Mouse (Mus musculus) hindbrain, embryonic 12.5 days (tissue): ENCODE data around the gene Dnm2. TPM values are rescaled to one million over a fixed set of nuclear protein-coding genes. Genes with fewer than 3 reads are reported as not detected.

Experiments used
- ATAC-seq: fragments of 200-750 bp; cut with Nextera tagmentation; 2 replicates; pipeline ENCODE4 v1.8.0; 2017; ENCODE audit warnings: moderate TSS enrichment; ENCODE audit not compliant: low FRiP score
- H3K27ac ChIP-seq: fragments of 300-500 bp; sonication (generic); 2 replicates; pipeline ENCODE4 v1.5.1; 2016; ENCODE audit warnings: mild to moderate bottlenecking
- H3K27me3 ChIP-seq: fragments of 300-500 bp; sonication (generic); 2 replicates; pipeline ENCODE4 v1.6.1; 2016; ENCODE audit warnings: mild to moderate bottlenecking
- H3K36me3 ChIP-seq: fragments of 300-500 bp; sonication (generic); 2 replicates; pipeline ENCODE4 v1.6.1; 2016; ENCODE audit warnings: mild to moderate bottlenecking
- H3K4me1 ChIP-seq: fragments of 300-500 bp; sonication (generic); 2 replicates; pipeline ENCODE4 v1.6.1; 2016
- H3K4me2 ChIP-seq: fragments of 300-500 bp; sonication (generic); replicated peaks from 2 replicates; pipeline ENCODE4 v1.6.1; 2016; ENCODE audit warnings: mild to moderate bottlenecking
- H3K4me3 ChIP-seq: fragments of 300-500 bp; sonication (generic); 2 replicates; pipeline ENCODE4 v1.5.1; 2016; ENCODE audit warnings: mild to moderate bottlenecking
- H3K9ac ChIP-seq: fragments of 300-500 bp; sonication (generic); 2 replicates; pipeline ENCODE4 v1.6.1; 2016; ENCODE audit warnings: mild to moderate bottlenecking, moderate library complexity
- H3K9me3 ChIP-seq: fragments of 300-500 bp; sonication (generic); replicated peaks from 2 replicates; pipeline ENCODE4 v1.6.1; 2016; ENCODE audit warnings: mild to moderate bottlenecking
- WGBS: fragments of 180-500 bp; shearing (Covaris S2); methylation state at CpG from one replicate; pipeline ENCODE4 v1.1.7; 2016; 5-methylcytosine and 5-hydroxymethylcytosine counted together
- polyA plus RNA-seq: library from polyadenylated mRNA; unstranded; fragments of >200 nt; fragmentation: Nextera tagmentation; extraction: Ambion mirVana; gene quantifications from 2 replicates; pipeline ENCODE4 v1.2.1, GENCODE M21; 2016

The Dnm2 gene
- polyA plus RNA-seq, 1 experiment from 2014 or later: 83.9 TPM

DNA sequence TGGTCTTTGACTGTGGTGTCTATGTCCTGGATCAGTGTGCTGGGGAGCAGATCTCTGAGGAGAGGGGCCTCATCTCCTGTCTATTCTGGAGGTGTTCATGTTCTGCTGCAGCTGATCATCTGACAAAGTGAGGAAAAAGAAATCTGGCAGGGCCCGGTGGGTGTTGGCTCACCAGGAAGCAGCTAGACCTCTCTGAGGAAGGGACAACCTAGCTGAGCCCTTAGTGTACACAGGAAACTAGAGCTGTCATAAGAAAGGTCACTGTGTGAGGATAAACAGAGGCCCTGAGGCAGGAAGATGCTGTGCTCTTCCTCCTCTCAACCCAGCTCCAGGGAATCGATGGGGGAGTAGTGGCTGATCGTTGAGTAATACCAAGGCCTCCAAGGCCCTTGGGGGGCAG, 25.6 kb downstream of the Dnm2 start:
- 86% methylated on average over 3 of the region's 3 CpGs for WGBS
- no peak overlapping the region for H3K4me3 ChIP-seq
- H3K27ac ChIP-seq: no peak overlapping the region
- 0 out of 2 replicates have a peak, but pooled peaks cover 6% of the 10 kb centered on the region for H3K36me3 ChIP-seq
- H3K4me1 ChIP-seq: no peaks in the 10 kb centered on the region; the same call in 1 of the 2 replicates
- no peak for ATAC-seq
- H3K9ac ChIP-seq: no peak overlapping the region
- no peaks in the 10 kb centered on the region for H3K27me3 ChIP-seq
- H3K9me3 ChIP-seq: no peaks in the 10 kb centered on the region
- H3K4me2 ChIP-seq: no peak overlapping the region

DNA sequence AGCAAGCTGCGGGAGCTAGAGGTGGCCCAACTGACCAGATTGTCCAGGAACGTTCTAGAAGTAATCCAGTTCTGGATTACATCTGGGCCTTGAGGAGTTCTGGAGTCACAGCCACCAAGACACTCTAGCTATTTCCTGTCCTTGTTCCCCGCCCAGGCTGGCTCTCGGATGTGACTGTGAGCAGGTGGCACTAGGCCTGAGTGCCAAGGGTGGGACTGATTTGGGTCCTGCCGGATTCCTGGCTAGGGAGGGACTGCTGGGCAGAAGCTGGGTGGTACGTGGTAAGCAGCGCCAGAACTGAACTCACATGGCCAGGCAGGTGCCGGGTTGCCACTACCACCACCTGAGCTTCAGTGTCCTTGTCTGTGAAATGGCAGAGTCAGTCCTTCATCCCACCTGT, 26.7 kb downstream of the Dnm2 start:
- no peak overlapping the region for H3K4me2 ChIP-seq
- no peak overlapping the region for H3K4me3 ChIP-seq
- no peak overlapping the region for H3K9ac ChIP-seq
- H3K27ac ChIP-seq: no peak overlapping the region
- no peaks in the 10 kb centered on the region for H3K9me3 ChIP-seq
- no peaks in the 10 kb centered on the region; the same call in 1 of the 2 replicates for H3K4me1 ChIP-seq
- 0 out of 2 replicates have a peak, but pooled peaks cover 4% of the 10 kb centered on the region for H3K36me3 ChIP-seq
- H3K27me3 ChIP-seq: no peaks in the 10 kb centered on the region
- ATAC-seq: no peak
- WGBS: 92% methylated on average over 8 of the region's 8 CpGs

DNA sequence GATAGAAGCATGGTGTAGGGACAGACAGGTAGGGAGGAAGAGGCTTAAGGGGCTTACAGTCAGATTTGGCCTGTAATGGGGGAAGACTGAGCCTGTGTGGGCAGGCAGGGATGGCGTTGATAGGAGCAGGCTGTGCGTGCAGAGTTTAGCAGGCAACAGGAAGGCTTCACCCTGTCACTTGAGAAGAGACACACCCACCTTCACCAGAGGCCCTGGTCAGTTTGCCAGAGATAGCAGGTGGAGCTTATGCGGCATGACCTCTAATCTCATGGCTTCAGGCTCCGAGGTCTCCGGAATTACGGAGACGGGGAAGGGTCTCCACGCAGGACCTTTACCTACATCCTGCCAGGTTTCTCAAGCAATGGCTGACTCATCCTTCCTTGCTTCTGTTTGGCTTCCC, 27.2 kb downstream of the Dnm2 start:
- no peak for ATAC-seq
- 87% methylated on average over 8 of the region's 8 CpGs for WGBS
- H3K27me3 ChIP-seq: no peaks in the 10 kb centered on the region

DNA sequence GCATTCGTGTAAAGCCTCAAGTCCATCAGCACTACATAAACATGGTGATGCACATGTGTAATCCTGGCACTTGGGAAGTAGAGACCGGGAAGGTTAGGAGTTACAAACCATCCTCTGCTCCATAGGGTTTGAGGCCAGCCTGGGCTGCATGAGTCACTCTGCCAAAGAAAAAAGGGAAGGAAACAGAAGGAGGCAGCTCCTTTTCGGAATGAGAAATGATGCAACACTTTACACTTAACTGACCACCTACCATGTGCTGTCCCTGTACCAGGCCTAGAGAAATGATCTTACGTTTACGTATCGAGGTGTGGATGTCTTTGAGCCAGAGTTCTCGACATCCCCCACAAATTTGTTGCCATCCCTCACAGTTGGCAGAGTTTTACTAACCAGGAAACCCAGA, 28.3 kb downstream of the Dnm2 start:
- no peak for ATAC-seq
- Histone ChIP-seq H3K36me3 (0 out of 2 replicates have a peak, but pooled peaks cover 4% of the 10 kb centered on the region), H3K27me3 (no peaks in the 10 kb centered on the region), H3K4me2 (no peak overlapping the region), H3K27ac (no peak overlapping the region), H3K9me3 (no peaks in the 10 kb centered on the region), H3K9ac (no peak overlapping the region), H3K4me1 (no peaks in the 10 kb centered on the region; the same call in 1 of the 2 replicates), H3K4me3 (no peak overlapping the region)
- WGBS: 97% methylated on average over 7 of the region's 7 CpGs

More for the DNA sequence above, 27.2 kb downstream of the Dnm2 start:
- no peak overlapping the region for H3K27ac ChIP-seq
- H3K4me3 ChIP-seq: no peak overlapping the region
- no peak overlapping the region for H3K9ac ChIP-seq
- no peaks in the 10 kb centered on the region; the same call in 1 of the 2 replicates for H3K4me1 ChIP-seq
- 0 out of 2 replicates have a peak, but pooled peaks cover 4% of the 10 kb centered on the region for H3K36me3 ChIP-seq
- no peaks in the 10 kb centered on the region for H3K9me3 ChIP-seq
- H3K4me2 ChIP-seq: no peak overlapping the region

DNA sequence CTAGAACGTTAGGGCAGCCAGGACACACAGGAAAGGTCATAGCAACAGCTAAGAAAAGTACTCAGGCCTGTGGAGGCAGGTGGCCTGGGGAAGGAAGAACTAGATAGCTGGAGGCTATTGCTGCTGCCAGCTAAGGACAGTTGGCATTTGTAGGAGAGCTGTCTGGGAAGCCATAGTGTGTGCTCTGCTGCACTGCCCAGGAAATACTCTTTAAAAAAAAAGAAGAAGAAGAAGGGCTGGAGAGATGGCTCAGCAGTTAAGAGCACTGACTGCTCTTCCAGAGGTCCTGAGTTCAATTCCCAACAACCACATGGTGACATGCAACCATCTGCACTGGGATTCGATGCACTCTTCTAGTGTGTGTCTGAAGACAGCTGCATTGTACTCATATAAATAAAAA, 28.8 kb downstream of the Dnm2 start:
- Histone ChIP-seq H3K4me2 (no peak overlapping the region), H3K9me3 (no peaks in the 10 kb centered on the region), H3K4me3 (no peak overlapping the region), H3K36me3 (0 out of 2 replicates have a peak, but pooled peaks cover 5% of the 10 kb centered on the region), H3K27ac (no peak overlapping the region), H3K4me1 (no peaks in the 10 kb centered on the region; the same call in 1 of the 2 replicates), H3K27me3 (no peaks in the 10 kb centered on the region), H3K9ac (no peak overlapping the region)
- no peak for ATAC-seq
- 94% methylated on average over 2 of the region's 2 CpGs for WGBS

DNA sequence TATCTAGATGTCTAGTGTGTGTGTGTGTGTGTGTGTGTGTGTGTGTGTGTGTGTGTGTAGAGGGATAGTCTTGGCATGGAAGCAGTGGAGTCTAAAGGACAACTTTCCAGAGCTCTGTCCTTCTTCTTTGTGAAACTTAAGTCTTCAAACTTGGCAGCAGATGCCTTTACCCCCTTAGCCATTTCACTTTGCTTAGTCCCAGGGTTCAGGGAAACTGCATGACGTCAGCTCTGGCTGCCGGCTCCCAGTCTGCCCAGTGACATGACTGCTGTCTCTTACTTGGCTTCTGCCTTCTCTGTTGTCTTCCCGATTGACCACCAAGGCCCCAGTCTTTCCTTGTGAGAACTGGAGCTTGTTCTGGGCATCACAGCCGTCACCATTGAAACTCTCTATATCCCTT, 29.8 kb downstream of the Dnm2 start:
- H3K27ac ChIP-seq: no peak overlapping the region
- WGBS: 72% methylated on average over 4 of the region's 4 CpGs
- ATAC-seq: no peak
- no peak overlapping the region for H3K4me3 ChIP-seq
- no peaks in the 10 kb centered on the region; the same call in 1 of the 2 replicates for H3K4me1 ChIP-seq
- no peaks in the 10 kb centered on the region for H3K9me3 ChIP-seq
- no peak overlapping the region for H3K9ac ChIP-seq
- no peaks in the 10 kb centered on the region for H3K27me3 ChIP-seq
- no peak overlapping the region for H3K4me2 ChIP-seq
- H3K36me3 ChIP-seq: peaks cover 10% of the 10 kb centered on the region

DNA sequence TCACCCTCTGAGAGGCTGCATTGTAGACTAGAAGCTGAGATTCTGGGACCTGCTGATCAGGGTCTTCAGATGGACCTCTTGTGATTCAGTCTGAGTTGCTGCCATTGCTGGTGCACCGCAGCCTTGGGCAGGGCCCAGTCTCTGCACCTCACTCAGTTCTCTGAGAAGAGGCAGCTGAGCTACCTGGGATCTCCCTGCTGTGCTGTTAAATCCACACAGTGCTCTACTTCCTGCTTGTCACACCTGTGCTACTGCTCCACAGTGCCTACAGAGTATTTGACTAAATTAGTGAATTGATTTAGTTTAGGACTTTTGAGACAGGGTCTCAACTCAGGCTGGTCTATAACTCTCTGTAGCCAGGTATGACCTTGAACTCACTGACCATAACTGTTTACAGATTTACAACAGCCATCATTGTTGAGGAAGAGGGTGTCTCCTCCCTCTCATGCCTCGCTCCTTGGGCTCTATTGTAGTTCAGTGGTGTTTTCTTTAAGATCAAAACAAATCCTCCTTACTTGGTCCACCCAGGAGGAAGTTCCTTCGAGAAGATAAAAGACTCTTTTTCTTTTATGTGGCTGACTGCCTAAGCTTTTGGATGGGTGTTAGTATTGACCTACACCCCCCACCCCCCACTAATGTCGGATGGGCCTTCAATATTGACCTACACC, 30.5 kb downstream of the Dnm2 start:
- H3K36me3 ChIP-seq: peaks cover 16% of the 10 kb centered on the region
- H3K4me3 ChIP-seq: no peak overlapping the region
- H3K27ac ChIP-seq: no peak overlapping the region
- whole genome bisulfite sequencing: 67% methylated on average over 4 of the region's 4 CpGs
- no peaks in the 10 kb centered on the region; the same call in 1 of the 2 replicates for H3K4me1 ChIP-seq
- no peak overlapping the region for H3K4me2 ChIP-seq
- no peaks in the 10 kb centered on the region for H3K27me3 ChIP-seq
- no peaks in the 10 kb centered on the region for H3K9me3 ChIP-seq
- H3K9ac ChIP-seq: no peak overlapping the region
- no peak for ATAC-seq

DNA sequence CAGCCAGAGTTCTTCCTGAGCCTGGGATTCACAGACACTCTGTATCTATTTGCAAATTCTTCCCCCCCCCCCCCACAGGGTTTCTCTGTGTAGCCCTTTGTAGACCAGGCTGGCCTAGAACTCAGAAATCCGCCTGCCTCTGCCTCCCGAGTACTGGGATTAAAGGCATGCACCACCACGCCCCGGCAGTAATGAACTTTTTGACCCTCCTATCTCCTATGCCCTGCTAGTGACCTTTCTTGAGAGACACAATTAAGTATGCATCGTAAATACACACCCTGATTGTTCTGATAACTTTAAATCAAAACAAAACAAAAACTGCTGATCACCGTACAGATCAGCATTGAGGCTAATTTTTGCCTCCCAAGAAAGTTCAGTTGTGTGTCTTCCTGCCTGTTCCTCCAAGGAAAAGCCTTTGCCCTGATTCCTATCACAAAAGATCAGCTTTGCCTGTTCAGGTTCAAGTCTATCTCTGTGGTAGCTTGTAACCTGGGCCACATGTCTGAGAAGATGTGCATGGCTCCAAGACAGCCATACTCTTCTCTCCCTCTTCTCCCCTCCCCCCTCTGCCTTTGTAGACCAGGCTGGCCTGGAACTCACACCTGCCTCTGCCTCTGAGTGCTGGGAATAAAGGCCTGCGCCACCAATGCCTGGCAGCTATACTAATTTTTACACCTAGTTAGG, 31.7 kb downstream of the Dnm2 start:
- no peak for ATAC-seq
- no peaks in the 10 kb centered on the region for H3K9me3 ChIP-seq
- no peaks in the 10 kb centered on the region; the same call in 1 of the 2 replicates for H3K4me1 ChIP-seq
- 90% methylated on average over 7 of the region's 7 CpGs for WGBS
- H3K4me2 ChIP-seq: no peak overlapping the region
- no peak overlapping the region for H3K27ac ChIP-seq
- no peak overlapping the region for H3K9ac ChIP-seq
- H3K27me3 ChIP-seq: no peaks in the 10 kb centered on the region
- peaks cover 16% of the 10 kb centered on the region for H3K36me3 ChIP-seq
- no peak overlapping the region for H3K4me3 ChIP-seq

DNA sequence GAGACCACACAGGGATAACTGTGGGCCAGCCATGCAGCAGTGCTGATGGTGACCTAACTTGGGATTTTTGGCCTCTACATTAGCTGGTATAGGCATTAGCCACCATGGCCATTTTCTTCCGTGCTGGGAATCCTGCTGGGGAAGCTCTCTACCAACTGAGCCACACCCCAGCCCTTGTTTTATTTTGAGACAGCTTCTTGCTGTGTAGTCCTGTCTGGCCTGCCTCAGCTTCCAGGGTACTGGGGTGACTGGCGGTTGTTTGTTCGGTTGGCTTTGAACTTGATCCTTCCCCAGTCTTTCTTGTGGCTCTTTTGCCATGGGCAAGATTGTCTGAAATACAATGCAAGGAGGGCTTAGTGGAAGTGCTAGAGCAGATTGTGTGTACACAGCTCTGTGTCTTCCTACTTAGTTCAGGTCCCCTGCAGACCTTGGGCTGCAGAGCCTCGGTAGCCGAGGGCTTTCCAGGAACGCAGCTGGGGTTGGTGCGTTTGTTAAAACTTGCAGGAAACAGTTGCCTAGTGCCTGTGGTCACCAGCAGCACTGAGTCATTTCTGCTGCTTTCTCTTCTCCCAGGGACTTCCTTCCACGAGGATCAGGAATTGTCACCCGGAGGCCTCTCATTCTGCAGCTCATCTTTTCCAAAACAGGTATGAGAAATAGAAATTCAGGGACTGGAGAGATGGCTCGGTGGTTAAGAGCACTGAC, 32.4 kb downstream of the Dnm2 start:
- Histone ChIP-seq H3K27me3 (no peaks in the 10 kb centered on the region), H3K27ac (no peak overlapping the region), H3K4me3 (no peak overlapping the region), H3K4me2 (no peak overlapping the region), H3K9ac (no peak overlapping the region), H3K36me3 (peaks cover 21% of the 10 kb centered on the region), H3K9me3 (no peaks in the 10 kb centered on the region), H3K4me1 (peaks cover 2% of the 10 kb centered on the region; the same call in 1 of the 2 replicates)
- WGBS: 82% methylated on average over 10 of the region's 10 CpGs
- ATAC-seq: no peak

DNA sequence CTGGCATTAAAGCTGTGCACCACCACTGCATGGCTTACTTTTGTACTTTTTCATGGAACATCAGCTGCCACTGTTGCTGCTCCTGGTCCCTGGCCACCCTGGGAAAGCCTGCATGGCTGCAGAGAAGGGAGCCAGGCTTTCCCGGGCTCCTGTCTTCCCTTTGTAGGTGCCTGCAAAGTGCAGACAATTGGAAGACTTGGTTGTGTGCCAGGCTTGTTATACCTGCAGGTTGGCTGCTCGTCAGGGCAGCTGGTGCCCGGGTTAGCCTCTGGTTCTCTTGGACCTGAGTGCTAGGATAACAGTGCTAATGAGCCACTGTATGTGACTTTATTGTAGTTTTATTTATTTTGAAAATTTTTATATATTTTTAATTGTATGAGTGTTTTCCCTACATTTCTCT, 34.1 kb downstream of the Dnm2 start:
- Histone ChIP-seq H3K27me3 (no peaks in the 10 kb centered on the region), H3K9ac (no peak overlapping the region), H3K9me3 (no peaks in the 10 kb centered on the region), H3K4me2 (no peak overlapping the region), H3K27ac (no peak overlapping the region), H3K4me3 (no peak overlapping the region), H3K36me3 (peaks cover 21% of the 10 kb centered on the region), H3K4me1 (peaks cover 2% of the 10 kb centered on the region; the same call in 1 of the 2 replicates)
- WGBS: 92% methylated on average over 3 of the region's 3 CpGs
- ATAC-seq: no peak

DNA sequence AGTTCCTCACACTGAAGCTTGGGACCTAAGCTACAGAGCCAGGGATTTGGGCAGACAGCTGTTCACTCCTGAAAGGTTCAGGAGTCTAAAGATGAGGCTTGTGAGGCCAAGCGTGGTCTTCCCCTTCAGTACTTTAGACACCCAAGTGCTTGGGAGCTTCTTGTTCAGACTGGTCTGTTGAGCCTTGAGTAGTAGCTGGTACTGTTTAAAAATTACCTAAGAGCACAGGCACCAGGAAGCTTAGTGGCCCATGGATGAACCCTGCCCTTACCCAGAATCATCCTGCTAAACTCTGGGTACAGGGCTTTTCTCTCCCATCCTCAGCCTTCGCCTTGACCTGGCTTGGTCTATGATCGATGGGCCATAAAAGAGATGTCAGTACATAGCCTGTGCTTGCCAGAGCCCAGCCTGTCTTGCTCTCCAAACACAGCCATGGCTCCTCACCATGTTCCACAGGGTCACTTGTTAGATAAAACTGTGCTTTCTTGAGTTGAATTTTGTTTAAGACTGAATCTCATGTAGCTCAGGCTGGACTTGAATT, 35.8 kb downstream of the Dnm2 start:
- no peak overlapping the region for H3K4me3 ChIP-seq
- H3K4me2 ChIP-seq: no peak overlapping the region
- ATAC-seq: no peak
- no peaks in the 10 kb centered on the region for H3K9me3 ChIP-seq
- WGBS: 97% methylated on average over 3 of the region's 3 CpGs
- peaks cover 21% of the 10 kb centered on the region for H3K36me3 ChIP-seq
- H3K4me1 ChIP-seq: peaks cover 2% of the 10 kb centered on the region; the same call in 1 of the 2 replicates
- no peak overlapping the region for H3K27ac ChIP-seq
- no peak overlapping the region for H3K9ac ChIP-seq
- no peaks in the 10 kb centered on the region for H3K27me3 ChIP-seq

DNA sequence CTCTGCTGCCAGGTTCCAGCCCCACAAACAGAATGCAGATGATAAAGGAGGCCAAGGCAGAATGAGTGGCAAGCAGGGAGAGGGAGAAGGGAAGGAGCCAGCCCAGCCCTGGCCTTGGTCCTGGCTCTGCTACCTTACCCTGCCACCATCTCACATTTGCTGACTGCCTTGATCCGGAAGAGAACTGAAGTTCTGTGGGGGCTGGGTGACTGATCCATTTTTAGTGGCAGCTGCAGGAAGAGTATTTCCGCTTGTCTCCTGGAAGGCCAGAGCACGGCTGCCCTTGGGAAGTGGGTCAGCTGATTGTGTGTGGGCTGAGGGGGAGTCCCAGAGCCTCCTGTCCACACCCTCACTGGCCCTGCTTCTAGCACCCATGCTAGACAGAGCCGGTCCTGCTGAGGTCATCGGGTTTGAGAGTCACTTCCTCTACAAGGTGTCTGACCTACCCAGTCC, 38.5 kb downstream of the Dnm2 start:
- peaks cover 2% of the 10 kb centered on the region; the same call in 1 of the 2 replicates for H3K4me1 ChIP-seq
- no peak overlapping the region for H3K9ac ChIP-seq
- WGBS: 84% methylated on average over 5 of the region's 5 CpGs
- no peaks in the 10 kb centered on the region for H3K27me3 ChIP-seq
- no peak overlapping the region for H3K4me2 ChIP-seq
- no peaks in the 10 kb centered on the region for H3K9me3 ChIP-seq
- H3K4me3 ChIP-seq: no peak overlapping the region
- no peak for ATAC-seq
- H3K36me3 ChIP-seq: peaks cover 43% of the 10 kb centered on the region
- H3K27ac ChIP-seq: no peak overlapping the region
